Mouse (Mus musculus) forebrain, postnatal 0 days (tissue): ENCODE data around the gene Chchd10. TPM values are rescaled to one million over a fixed set of nuclear protein-coding genes. Genes with fewer than 3 reads are reported as not detected.
"Not testable (repeated sequence)": the region's sequence is repeated elsewhere in the genome, so short reads cannot be mapped to it uniquely, and the experiment has no call there.

Source experiments
- ATAC-seq: fragments of 200-750 bp; cut with Nextera tagmentation; 2 replicates; pipeline ENCODE4 v1.8.0; 2017; ENCODE audit warnings: mild to moderate bottlenecking, moderate library complexity
- DNase-seq: peaks from one replicate; pipeline ENCODE4 v3.0.0-alpha.2; 2015
- H3K27ac ChIP-seq: fragments of 300-500 bp; sonication (generic); 2 replicates; pipeline ENCODE4 v1.5.1; 2014; ENCODE audit warnings: low read depth, mild to moderate bottlenecking, antibody characterized with exemption, low read length, moderate library complexity, mixed read lengths
- H3K27me3 ChIP-seq: fragments of 300-500 bp; sonication (generic); 2 replicates; pipeline ENCODE4 v1.6.1; 2014; ENCODE audit warnings: mild to moderate bottlenecking, low read length, mixed read lengths; ENCODE audit not compliant: insufficient read depth
- H3K36me3 ChIP-seq: fragments of 300-500 bp; sonication (generic); 2 replicates; pipeline ENCODE4 v1.6.1; 2014; ENCODE audit warnings: mild to moderate bottlenecking, moderate library complexity; ENCODE audit not compliant: insufficient read depth
- H3K4me1 ChIP-seq: fragments of 300-500 bp; sonication (generic); 2 replicates; pipeline ENCODE4 v1.6.1; 2014; ENCODE audit warnings: antibody characterized with exemption; ENCODE audit not compliant: insufficient read depth
- H3K4me2 ChIP-seq: fragments of 300-500 bp; sonication (generic); 2 replicates; pipeline ENCODE4 v1.6.1; 2014; ENCODE audit warnings: low read depth, mild to moderate bottlenecking, moderate library complexity
- H3K4me3 ChIP-seq: fragments of 300-500 bp; sonication (generic); 2 replicates; pipeline ENCODE4 v1.5.1; 2014; ENCODE audit warnings: low read depth, low read length, mixed read lengths
- H3K9ac ChIP-seq: fragments of 300-500 bp; sonication (generic); 2 replicates; pipeline ENCODE4 v1.6.1; 2014; ENCODE audit warnings: mild to moderate bottlenecking
- H3K9me3 ChIP-seq: fragments of 300-500 bp; sonication (generic); 2 replicates; pipeline ENCODE4 v1.6.1; 2016; ENCODE audit warnings: low read length
- CTCF ChIP-seq: sonication (generic); IDR thresholded peaks from 2 replicates; pipeline ENCODE4 v1.5.1; 2016; ENCODE audit warnings: antibody characterized with exemption, control low read depth, low read depth
- WGBS: fragments of 180-500 bp; shearing (Covaris S2); extraction: QIAGEN DNeasy Blood & Tissue Kit; methylation state at CpG from one replicate; pipeline ENCODE4 v1.1.7; 2014; 5-methylcytosine and 5-hydroxymethylcytosine counted together
- polyA plus RNA-seq: library from polyadenylated mRNA; unstranded; fragments of >200 nt; fragmentation: Nextera tagmentation; extraction: Ambion mirVana; gene quantifications from 2 replicates; pipeline ENCODE4 v1.2.1, GENCODE M21; 2015
- total RNA-seq: library from RNA; depleted of rRNA; stranded (reverse); fragments of >200 nt; gene quantifications from 2 replicates; pipeline ENCODE4 v1.2.3, GENCODE M21; 2014; rRNA removed

Gene Chchd10
- total RNA-seq (69.9 and 93.0 TPM in 2 replicates), polyA plus RNA-seq (97.1 and 121 TPM in 2 replicates)

- Histone ChIP-seq H3K36me3 (peaks cover 1% of the 10 kb centered on the region; the same call in 1 of the 2 replicates), H3K4me3 (peak within 1 kb of the TSS; percentile 49), H3K9ac (peak within 1 kb of the TSS; percentile 80), H3K4me2 (peak within 1 kb of the TSS; percentile 97), H3K27me3 (no peaks in the 10 kb centered on the region), H3K4me1 (peaks cover 17% of the 10 kb centered on the region), H3K27ac (peak within 1 kb of the TSS; percentile 78), H3K9me3 (no peaks in the 10 kb centered on the region)
- ATAC-seq (no peak), DNase-seq (no peak)
- WGBS: 29% methylated on average over 6 of the region's 6 CpGs
- no peak for TF ChIP-seq CTCF
Measured at GRCm38 (mm10) chr10:75932891-75933290, at the start of gene Chchd10. Gene Chchd10, plus strand, starts transcription at chr10:75933130.

- Histone ChIP-seq H3K4me1 (no peaks in the 10 kb centered on the region), H3K36me3 (no peaks in the 10 kb centered on the region)
- DNase-seq: peak; percentile 77
Measured at GRCm38 (mm10) chr10:75883232-75883552, 49.7 kb upstream of the Chchd10 start.

GRCm38 (mm10) chr10:75884742-75885141 lies 48.2 kb upstream of the Chchd10 start:
- H3K4me1 ChIP-seq: no peaks in the 10 kb centered on the region
- H3K9ac ChIP-seq: no peak overlapping the region
- H3K4me2 ChIP-seq: no peak overlapping the region
- H3K4me3 ChIP-seq: no peak overlapping the region
- no peak for ATAC-seq
- no peak overlapping the region for H3K27ac ChIP-seq
- 94% methylated on average over 8 of the region's 8 CpGs for WGBS
- DNase-seq: no peak
- no peaks in the 10 kb centered on the region for H3K27me3 ChIP-seq
- no peaks in the 10 kb centered on the region for H3K9me3 ChIP-seq
- no peak for TF ChIP-seq CTCF
- H3K36me3 ChIP-seq: no peaks in the 10 kb centered on the region

More at GRCm38 (mm10) chr10:75883232-75883552, 49.7 kb upstream of the Chchd10 start:
- Histone ChIP-seq H3K4me3 (no peak overlapping the region), H3K27ac (no peak overlapping the region), H3K9me3 (no peaks in the 10 kb centered on the region), H3K9ac (no peak overlapping the region), H3K27me3 (no peaks in the 10 kb centered on the region), H3K4me2 (no peak overlapping the region)
- peak; percentile 69 for TF ChIP-seq CTCF
- WGBS: under 1% methylated on average over 10 of the region's 10 CpGs
- peak; percentile 81 for ATAC-seq

- not testable (repeated sequence) for H3K27ac ChIP-seq, H3K4me2 ChIP-seq, H3K4me3 ChIP-seq, DNase-seq, H3K9ac ChIP-seq, ATAC-seq, H3K9me3 ChIP-seq, H3K27me3 ChIP-seq, H3K36me3 ChIP-seq, H3K4me1 ChIP-seq
- 74% methylated on average over 4 of the region's 5 CpGs for WGBS
Measured at GRCm38 (mm10) chr10:75887504-75887903, 45.4 kb upstream of the Chchd10 start.

GRCm38 (mm10) chr10:75889406-75890153 lies 43.4 kb upstream of the Chchd10 start:
- DNase-seq (no peak), ATAC-seq (no peak)
- Histone ChIP-seq H3K9me3 (no peaks in the 10 kb centered on the region), H3K4me2 (no peak overlapping the region), H3K9ac (no peak overlapping the region), H3K4me1 (peaks cover 5% of the 10 kb centered on the region; the same call in 1 of the 2 replicates), H3K36me3 (peaks cover 6% of the 10 kb centered on the region), H3K4me3 (no peak overlapping the region), H3K27me3 (no peaks in the 10 kb centered on the region), H3K27ac (no peak overlapping the region)
- 54% methylated on average over 8 of the region's 8 CpGs for WGBS
- no peak for TF ChIP-seq CTCF

GRCm38 (mm10) chr10:75893089-75893750 lies 39.7 kb upstream of the Chchd10 start, which contains the start of gene Derl3:
Gene Derl3, plus strand, starts transcription at chr10:75893413.
- H3K27me3 ChIP-seq: no peaks in the 10 kb centered on the region
- H3K9ac ChIP-seq: peak within 1 kb of the TSS; percentile 51
- 2% methylated on average over 51 of the region's 51 CpGs for WGBS
- TF ChIP-seq CTCF: no peak
- peak within 1 kb of the TSS; percentile 40 for H3K4me3 ChIP-seq
- DNase-seq (peak; percentile 98), ATAC-seq (peak; percentile 100)
- no peaks in the 10 kb centered on the region for H3K9me3 ChIP-seq
- H3K27ac ChIP-seq: peak within 1 kb of the TSS; percentile 62; the same call in 1 of the 2 replicates
- H3K36me3 ChIP-seq: peaks cover 32% of the 10 kb centered on the region
- H3K4me2 ChIP-seq: peak within 1 kb of the TSS; percentile 87
- peaks cover 5% of the 10 kb centered on the region; the same call in 1 of the 2 replicates for H3K4me1 ChIP-seq

- Histone ChIP-seq H3K4me3 (no peak overlapping the region), H3K27me3 (no peaks in the 10 kb centered on the region), H3K27ac (no peak overlapping the region), H3K9me3 (no peaks in the 10 kb centered on the region), H3K9ac (no peak overlapping the region), H3K4me2 (no peak overlapping the region), H3K4me1 (peaks cover 5% of the 10 kb centered on the region; the same call in 1 of the 2 replicates), H3K36me3 (peaks cover 44% of the 10 kb centered on the region)
- DNase-seq (no peak), ATAC-seq (no peak)
- TF ChIP-seq CTCF: no peak
- 79% methylated on average over 6 of the region's 6 CpGs for whole genome bisulfite sequencing
Measured at GRCm38 (mm10) chr10:75894601-75895000, 38.3 kb upstream of the Chchd10 start.
